Mouse (Mus musculus): Measurements from ENCODE around the gene Rtbdn. TPM values are rescaled to one million over a fixed set of nuclear protein-coding genes. Genes with fewer than 3 reads are reported as not detected.

Gene Rtbdn
- polyA plus RNA-seq, 1 experiment, result not detected

DNA sequence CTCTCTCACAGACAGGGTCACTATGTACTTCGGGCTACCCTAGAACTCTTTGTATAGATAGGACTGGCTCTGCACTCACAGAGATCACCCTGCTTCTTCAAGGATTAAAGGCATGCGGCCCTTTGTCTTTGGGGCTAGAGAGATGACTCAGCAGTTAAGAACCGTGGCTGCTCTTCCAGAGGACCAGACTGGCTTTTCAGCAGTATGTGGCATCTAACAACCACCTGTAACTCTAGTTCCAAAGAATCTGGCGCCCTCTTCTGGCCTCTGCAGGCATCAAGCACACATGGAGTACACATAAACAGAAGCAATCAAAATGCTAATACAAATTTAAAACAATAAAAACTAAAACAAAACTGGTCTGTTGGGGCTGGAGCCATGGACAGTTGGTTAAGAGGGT, 32.8 kb upstream of the Rtbdn start:
- Histone ChIP-seq H3K4me3 (ENCODE audit: low read depth, low read length) (peak overlapping the region; percentile 26; the same call in 1 of the 2 replicates), H3K27ac (ENCODE audit: insufficient read depth, low read length) (peak overlapping the region; percentile 79), H3K27me3 (ENCODE audit: control insufficient read depth, insufficient read depth, low read length, poor library complexity, severe bottlenecking) (no peaks in the 10 kb centered on the region)

DNA sequence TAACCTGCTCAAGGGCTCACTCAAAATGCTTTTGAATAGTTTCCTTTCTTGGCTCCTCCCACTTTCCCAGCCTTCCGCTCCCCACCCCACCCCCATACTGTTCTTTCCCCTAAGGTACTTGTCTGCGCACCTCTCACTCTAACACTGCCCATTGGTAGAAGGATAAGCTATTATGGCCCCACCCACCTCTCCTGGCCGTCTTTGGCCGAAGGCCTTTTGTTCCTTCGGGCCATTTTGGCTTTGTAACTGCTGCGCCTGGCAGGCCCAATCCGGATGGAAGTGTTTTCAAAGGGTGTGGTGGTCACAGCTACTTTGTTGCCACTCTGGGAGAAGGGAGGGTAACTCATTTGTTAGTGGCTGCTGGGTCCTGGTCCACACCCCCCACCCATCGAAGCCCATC, 31.5 kb upstream of the Rtbdn start:
- Histone ChIP-seq H3K4me1 (ENCODE audit: control insufficient read depth, insufficient read depth, low read length) (peaks cover 3% of the 10 kb centered on the region), H3K27ac (ENCODE audit: insufficient read depth, low read length) (peak overlapping the region; percentile 99), H3K36me3 (ENCODE audit: control insufficient read depth, insufficient read depth, low read length, poor library complexity, severe bottlenecking) (peaks cover 12% of the 10 kb centered on the region), H3K9ac (ENCODE audit: low read depth, poor library complexity, severe bottlenecking) (no peak overlapping the region), H3K4me3 (ENCODE audit: low read depth, low read length) (no peak overlapping the region), H3K27me3 (ENCODE audit: control insufficient read depth, insufficient read depth, low read length, poor library complexity, severe bottlenecking) (no peaks in the 10 kb centered on the region), H3K9me3 (replicated peaks; ENCODE audit: control insufficient read depth, insufficient read depth, low read length, poor library complexity, severe bottlenecking) (peaks cover 8% of the 10 kb centered on the region; the same call in 1 of the 2 replicates)
- peak; percentile 91 for TF ChIP-seq EP300 (IDR thresholded peaks at IDR 0.05; ENCODE audit: insufficient read depth, low read depth, low read length)
- no peak for TF ChIP-seq POLR2A (IDR thresholded peaks at IDR 0.05; ENCODE audit: insufficient read depth, low read length)

More for the DNA sequence above, 32.8 kb upstream of the Rtbdn start:
- peak overlapping the region; percentile 89 for H3K9ac ChIP-seq (ENCODE audit: low read depth, poor library complexity, severe bottlenecking)
- H3K4me1 ChIP-seq (ENCODE audit: control insufficient read depth, insufficient read depth, low read length), result peaks cover 3% of the 10 kb centered on the region
- TF ChIP-seq EP300 (IDR thresholded peaks at IDR 0.05; ENCODE audit: insufficient read depth, low read depth, low read length) (0 out of 2 replicates have a peak, but pooled peaks have one; percentile 42), POLR2A (IDR thresholded peaks at IDR 0.05; ENCODE audit: insufficient read depth, low read length) (no peak), CTCF (IDR thresholded peaks at IDR 0.05; ENCODE audit: low read depth, low read length) (peak; percentile 33)
- H3K36me3 ChIP-seq (ENCODE audit: control insufficient read depth, insufficient read depth, low read length, poor library complexity, severe bottlenecking), result peaks cover 12% of the 10 kb centered on the region
- peaks cover 8% of the 10 kb centered on the region; the same call in 1 of the 2 replicates for H3K9me3 ChIP-seq (replicated peaks; ENCODE audit: control insufficient read depth, insufficient read depth, low read length, poor library complexity, severe bottlenecking)

- peaks cover 20% of the 10 kb centered on the region for H3K36me3 ChIP-seq (ENCODE audit: control insufficient read depth, insufficient read depth, low read length, poor library complexity, severe bottlenecking)
- no peaks in the 10 kb centered on the region for H3K27me3 ChIP-seq (ENCODE audit: control insufficient read depth, insufficient read depth, low read length, poor library complexity, severe bottlenecking)
- H3K9me3 ChIP-seq (replicated peaks; ENCODE audit: control insufficient read depth, insufficient read depth, low read length, poor library complexity, severe bottlenecking), result peaks cover 8% of the 10 kb centered on the region; the same call in 1 of the 2 replicates
- H3K9ac ChIP-seq (ENCODE audit: low read depth, poor library complexity, severe bottlenecking), result peak overlapping the region; percentile 21
- H3K27ac ChIP-seq (ENCODE audit: insufficient read depth, low read length), result no peak overlapping the region
- peak overlapping the region; percentile 11 for H3K4me3 ChIP-seq (ENCODE audit: low read depth, low read length)
- TF ChIP-seq POLR2A (IDR thresholded peaks at IDR 0.05; ENCODE audit: insufficient read depth, low read length) (no peak), EP300 (IDR thresholded peaks at IDR 0.05; ENCODE audit: insufficient read depth, low read depth, low read length) (no peak), CTCF (IDR thresholded peaks at IDR 0.05; ENCODE audit: low read depth, low read length) (no peak)
- H3K4me1 ChIP-seq (ENCODE audit: control insufficient read depth, insufficient read depth, low read length), result peaks cover 3% of the 10 kb centered on the region
These were observed 29.0 kb upstream of the Rtbdn start for GRCm38 (mm10) chr8:84917781-84918180.

GRCm38 (mm10) chr8:84918646-84919045, 28.1 kb upstream of the Rtbdn start:
- Histone ChIP-seq H3K27me3 (ENCODE audit: control insufficient read depth, insufficient read depth, low read length, poor library complexity, severe bottlenecking) (no peaks in the 10 kb centered on the region), H3K9me3 (replicated peaks; ENCODE audit: control insufficient read depth, insufficient read depth, low read length, poor library complexity, severe bottlenecking) (peaks cover 8% of the 10 kb centered on the region; the same call in 1 of the 2 replicates), H3K4me3 (ENCODE audit: low read depth, low read length) (peak overlapping the region; percentile 24; the same call in 1 of the 2 replicates), H3K27ac (ENCODE audit: insufficient read depth, low read length) (no peak overlapping the region), H3K9ac (ENCODE audit: low read depth, poor library complexity, severe bottlenecking) (peak overlapping the region; percentile 21; the same call in 1 of the 2 replicates), H3K36me3 (ENCODE audit: control insufficient read depth, insufficient read depth, low read length, poor library complexity, severe bottlenecking) (peaks cover 20% of the 10 kb centered on the region), H3K4me1 (ENCODE audit: control insufficient read depth, insufficient read depth, low read length) (peaks cover 3% of the 10 kb centered on the region)
- TF ChIP-seq POLR2A (IDR thresholded peaks at IDR 0.05; ENCODE audit: insufficient read depth, low read length), result no peak
- no peak for TF ChIP-seq CTCF (IDR thresholded peaks at IDR 0.05; ENCODE audit: low read depth, low read length)
- TF ChIP-seq EP300 (IDR thresholded peaks at IDR 0.05; ENCODE audit: insufficient read depth, low read depth, low read length), result no peak

GRCm38 (mm10) chr8:84921596-84921995, 25.2 kb upstream of the Rtbdn start:
- H3K9ac ChIP-seq (ENCODE audit: low read depth, poor library complexity, severe bottlenecking), result no peak overlapping the region
- H3K27me3 ChIP-seq (ENCODE audit: control insufficient read depth, insufficient read depth, low read length, poor library complexity, severe bottlenecking), result no peaks in the 10 kb centered on the region
- no peaks in the 10 kb centered on the region for H3K9me3 ChIP-seq (replicated peaks; ENCODE audit: control insufficient read depth, insufficient read depth, low read length, poor library complexity, severe bottlenecking)
- H3K27ac ChIP-seq (ENCODE audit: insufficient read depth, low read length), result no peak overlapping the region
- peaks cover 16% of the 10 kb centered on the region for H3K36me3 ChIP-seq (ENCODE audit: control insufficient read depth, insufficient read depth, low read length, poor library complexity, severe bottlenecking)
- TF ChIP-seq POLR2A (IDR thresholded peaks at IDR 0.05; ENCODE audit: insufficient read depth, low read length), result no peak
- no peak for TF ChIP-seq CTCF (IDR thresholded peaks at IDR 0.05; ENCODE audit: low read depth, low read length)
- TF ChIP-seq EP300 (IDR thresholded peaks at IDR 0.05; ENCODE audit: insufficient read depth, low read depth, low read length), result no peak
- no peak overlapping the region for H3K4me3 ChIP-seq (ENCODE audit: low read depth, low read length)
- peaks cover under 1% of the 10 kb centered on the region for H3K4me1 ChIP-seq (ENCODE audit: control insufficient read depth, insufficient read depth, low read length)

DNA sequence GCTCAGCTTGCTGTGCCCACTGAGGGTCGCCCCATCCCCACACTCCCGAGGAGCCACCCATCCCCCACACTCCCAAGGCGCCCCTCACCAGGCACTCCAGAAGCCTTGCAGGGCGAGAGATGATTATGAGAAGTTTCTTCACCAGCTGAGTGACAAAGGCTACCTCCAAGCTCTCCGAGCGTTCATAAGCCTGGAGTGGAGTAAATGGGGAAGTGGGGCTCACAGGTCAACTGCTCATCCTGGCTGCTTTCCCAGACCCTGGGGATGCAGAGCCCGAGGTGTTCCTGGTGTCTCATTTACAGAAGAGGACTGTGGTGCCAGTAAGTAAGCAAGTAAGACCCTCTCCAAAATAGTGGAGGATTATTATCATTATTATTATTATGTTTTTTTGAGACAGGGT, 21.2 kb upstream of the Rtbdn start:
- TF ChIP-seq CTCF (IDR thresholded peaks at IDR 0.05; ENCODE audit: low read depth, low read length) (no peak), EP300 (IDR thresholded peaks at IDR 0.05; ENCODE audit: insufficient read depth, low read depth, low read length) (no peak), POLR2A (IDR thresholded peaks at IDR 0.05; ENCODE audit: insufficient read depth, low read length) (no peak)
- Histone ChIP-seq H3K4me1 (ENCODE audit: control insufficient read depth, insufficient read depth, low read length) (no peaks in the 10 kb centered on the region), H3K27me3 (ENCODE audit: control insufficient read depth, insufficient read depth, low read length, poor library complexity, severe bottlenecking) (no peaks in the 10 kb centered on the region), H3K27ac (ENCODE audit: insufficient read depth, low read length) (no peak overlapping the region), H3K36me3 (ENCODE audit: control insufficient read depth, insufficient read depth, low read length, poor library complexity, severe bottlenecking) (peaks cover 9% of the 10 kb centered on the region), H3K9ac (ENCODE audit: low read depth, poor library complexity, severe bottlenecking) (no peak overlapping the region), H3K9me3 (replicated peaks; ENCODE audit: control insufficient read depth, insufficient read depth, low read length, poor library complexity, severe bottlenecking) (no peaks in the 10 kb centered on the region), H3K4me3 (ENCODE audit: low read depth, low read length) (no peak overlapping the region)

Data from ES-Bruce4 (cell line).